Mouse (Mus musculus) gastrocnemius, postnatal 25 days (tissue): ENCODE data around the gene Ms4a18. TPM values are rescaled to one million over a fixed set of nuclear protein-coding genes. Genes with fewer than 3 reads are reported as not detected.

Experiments
- total RNA-seq, 2 experiments: library from RNA; stranded (reverse); gene quantifications; 1 replicate in 1 of 2; 2 replicates in 1 of 2; pipeline ENCODE4 v1.2.3; 2021

Gene Ms4a18
- total RNA-seq, 2 experiments from 2014 or later = not detected

Other genes with a start within 250 kb of the Ms4a18 start
- gene Cd6, start 188.0 kb downstream of the Ms4a18 start, total RNA-seq = under 1 TPM in 1 of 2 experiments, not detected in 1; 0.13 TPM
- under 1 TPM; 0.38 to 0.67 TPM for gene Slc15a3, start 178.3 kb downstream of the Ms4a18 start, total RNA-seq
- 1 to 10 TPM; 5.8 to 8.4 TPM for gene Tmem132a, start 148.1 kb downstream of the Ms4a18 start, total RNA-seq
- gene Tmem109, start 136.0 kb downstream of the Ms4a18 start, total RNA-seq = 100 to 1,000 TPM; 190 to 210 TPM
- 100 to 1,000 TPM; 149 to 172 TPM for gene Prpf19, start 122.8 kb downstream of the Ms4a18 start, total RNA-seq
- not detected for gene Zp1, start 97.4 kb downstream of the Ms4a18 start, total RNA-seq
- not detected for gene Ptgdr2, start 80.9 kb downstream of the Ms4a18 start, total RNA-seq
- 10 to 100 TPM; 10.5 to 15.5 TPM for gene Ccdc86, start 68.8 kb downstream of the Ms4a18 start, total RNA-seq
- not detected for gene Ms4a10, start 43.4 kb downstream of the Ms4a18 start, total RNA-seq
- gene Ms4a15, start 24.8 kb downstream of the Ms4a18 start, total RNA-seq = not detected
- gene Ms4a8a, start 63.1 kb upstream of the Ms4a18 start, total RNA-seq = under 1 TPM; 0.33 to 0.88 TPM
- not detected for gene 1700017D01Rik, start 112.8 kb upstream of the Ms4a18 start, total RNA-seq
- gene 1700025F22Rik, start 147.3 kb upstream of the Ms4a18 start, total RNA-seq = not detected
- not detected for gene Ms4a13, start 178.7 kb upstream of the Ms4a18 start, total RNA-seq
- not detected for gene Ms4a12, start 214.4 kb upstream of the Ms4a18 start, total RNA-seq
- gene Ms4a1, start 248.2 kb upstream of the Ms4a18 start, total RNA-seq = not detected